Mouse (Mus musculus) olfactory bulb, adult 2 months (tissue): ENCODE results near the gene Sorbs2.

ENCODE experiments used
- CTCF ChIP-seq: fragments of 200-500 bp; IDR thresholded peaks from 2 replicates; pipeline ENCODE4 v1.5.1; 2012; ENCODE audit warnings: low read depth, mild to moderate bottlenecking, low read length, moderate library complexity; ENCODE audit not compliant: insufficient read depth
- POLR2A ChIP-seq: fragments of 200-500 bp; IDR thresholded peaks from 2 replicates; pipeline ENCODE4 v1.6.1; 2012; ENCODE audit warnings: mild to moderate bottlenecking, low read depth, low read length, moderate library complexity; ENCODE audit not compliant: insufficient read depth

- TF ChIP-seq POLR2A (no peak), CTCF (no peak)
Observed at GRCm38 (mm10) chr8:45796331-45796740, 288.7 kb downstream of the Sorbs2 start.
